Mouse (Mus musculus): ENCODE measurements around the gene Sult1d1.

DNA sequence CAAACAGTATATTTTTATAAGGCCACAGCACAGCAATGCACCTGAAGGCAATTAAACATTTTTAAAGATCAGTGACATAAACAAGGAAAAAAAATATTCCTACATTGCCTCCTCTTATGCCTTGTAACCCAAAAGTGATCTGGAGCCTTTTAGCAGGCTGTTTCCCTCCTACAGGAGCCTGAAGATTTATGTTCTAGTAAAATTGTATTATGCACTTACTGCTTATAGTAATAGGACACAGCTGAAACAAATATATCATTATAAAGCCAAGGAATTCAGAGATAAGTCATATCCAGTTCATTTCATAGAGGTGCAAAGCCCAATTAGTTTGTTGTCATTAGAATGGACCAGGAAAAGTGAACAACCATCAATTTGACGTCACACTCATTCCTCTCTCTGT lies 5.3 kb upstream of the Sult1d1 start:
- TF ChIP-seq CTCF (IDR thresholded peaks at IDR 0.05; ENCODE audit: insufficient read depth, low read depth, low read length) (no peak), POLR2A (IDR thresholded peaks at IDR 0.05; ENCODE audit: insufficient read depth, low read depth, low read length) (no peak)

Measured in olfactory bulb, adult 2 months (tissue).